Mouse (Mus musculus) bone marrow, adult 2 months (tissue): Measurements from ENCODE around the gene Ly6f. TPM values are rescaled to one million over a fixed set of nuclear protein-coding genes. Genes with fewer than 3 reads are reported as not detected.
"Not testable (repeated sequence)": the region's sequence is repeated elsewhere in the genome, so short reads cannot be mapped to it uniquely, and the experiment has no call there.

Experiments used
- H3K27ac ChIP-seq: fragments of 200-500 bp; 2 replicates; pipeline ENCODE4 v1.5.1; 2012; ENCODE audit warnings: low read depth, mild to moderate bottlenecking, control low read depth, inconsistent platforms, low read length; ENCODE audit not compliant: control insufficient read depth, poor library complexity, insufficient read depth
- H3K4me1 ChIP-seq: fragments of 200-500 bp; 2 replicates; pipeline ENCODE4 v1.6.1; 2011; ENCODE audit warnings: low read length; ENCODE audit not compliant: control insufficient read depth, insufficient read depth
- H3K4me3 ChIP-seq: fragments of 200-500 bp; replicated peaks from 2 replicates; pipeline ENCODE3; 2011; ENCODE audit warnings: mild to moderate bottlenecking, low read depth, low read length, control low read depth; ENCODE audit not compliant: control insufficient read depth
- CTCF ChIP-seq: fragments of 200-500 bp; IDR thresholded peaks from 2 replicates; pipeline ENCODE4 v1.5.1; 2011; ENCODE audit warnings: low read length, control low read depth; ENCODE audit not compliant: control insufficient read depth, insufficient read depth
- POLR2A ChIP-seq: fragments of 200-500 bp; IDR thresholded peaks from 2 replicates; pipeline ENCODE4 v1.6.1; 2011; ENCODE audit warnings: low read depth, mild to moderate bottlenecking, control low read depth, low read length, borderline replicate concordance; ENCODE audit not compliant: control insufficient read depth
- whole genome bisulfite sequencing: fragments of 180-500 bp; shearing (Covaris S2); methylation state at CpG from one replicate; pipeline ENCODE4 v1.1.7; 2018; 5-methylcytosine and 5-hydroxymethylcytosine counted together
- polyA plus RNA-seq: library from polyadenylated mRNA; stranded (reverse); fragments of >200 nt; gene quantifications from 2 replicates; pipeline ENCODE4 v1.2.4, GENCODE M21; 2011; ENCODE audit warnings: low replicate concordance; ENCODE audit not compliant: missing spikeins, insufficient read depth, insufficient read length

Gene Ly6f
- polyA plus RNA-seq, 1 experiment: 4.2 TPM

- H3K4me3 ChIP-seq: no peak overlapping the region
- no peak for TF ChIP-seq POLR2A
- no peak for TF ChIP-seq CTCF
- H3K27ac ChIP-seq: no peak overlapping the region
- no peaks in the 10 kb centered on the region for H3K4me1 ChIP-seq
- 65% methylated on average over 5 of the region's 5 CpGs for WGBS
These were observed 952 bp downstream of the Ly6f start for GRCm38 (mm10) chr15:75268916-75269829.

GRCm38 (mm10) chr15:75270169-75270568 is 1.9 kb downstream of the Ly6f start:
- Histone ChIP-seq H3K4me1 (no peaks in the 10 kb centered on the region), H3K27ac (no peak overlapping the region), H3K4me3 (no peak overlapping the region)
- TF ChIP-seq POLR2A (no peak), CTCF (no peak)

DNA sequence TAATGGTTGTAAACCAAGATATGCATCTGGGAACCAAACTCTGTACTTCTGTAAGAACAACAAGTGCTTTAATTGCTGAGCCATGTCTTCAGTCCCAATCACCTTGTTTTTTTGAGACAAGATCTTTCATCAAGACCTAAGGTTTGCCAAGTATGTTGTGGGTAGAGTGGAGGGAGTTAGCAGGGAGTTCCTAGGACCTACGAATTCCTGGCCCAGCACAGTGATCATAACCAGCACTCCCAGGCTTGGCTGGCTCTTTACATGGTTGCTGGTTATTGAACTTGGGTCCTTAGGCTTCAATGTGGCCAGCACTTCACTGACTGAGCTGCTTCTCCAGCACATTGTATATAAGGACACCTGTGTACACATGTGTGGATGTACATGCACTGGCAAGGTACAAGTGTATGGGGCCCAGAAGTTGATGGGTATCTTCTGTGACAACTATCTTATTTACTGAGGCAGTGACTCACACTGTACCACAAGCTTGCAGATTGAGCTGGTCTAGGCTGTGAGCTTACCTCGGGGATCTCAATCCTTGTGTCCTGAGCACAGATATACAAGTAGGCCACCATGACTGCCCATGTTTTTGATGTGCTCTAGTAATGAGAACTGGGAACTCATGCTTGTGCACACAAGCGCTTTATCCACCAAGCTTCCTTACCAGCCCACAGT is 2.6 kb downstream of the Ly6f start:
- H3K4me1 ChIP-seq: no peaks in the 10 kb centered on the region
- H3K4me3 ChIP-seq: no peak overlapping the region
- WGBS: 75% methylated on average over 3 of the region's 3 CpGs
- no peak overlapping the region for H3K27ac ChIP-seq
- TF ChIP-seq POLR2A (no peak), CTCF (no peak)

DNA sequence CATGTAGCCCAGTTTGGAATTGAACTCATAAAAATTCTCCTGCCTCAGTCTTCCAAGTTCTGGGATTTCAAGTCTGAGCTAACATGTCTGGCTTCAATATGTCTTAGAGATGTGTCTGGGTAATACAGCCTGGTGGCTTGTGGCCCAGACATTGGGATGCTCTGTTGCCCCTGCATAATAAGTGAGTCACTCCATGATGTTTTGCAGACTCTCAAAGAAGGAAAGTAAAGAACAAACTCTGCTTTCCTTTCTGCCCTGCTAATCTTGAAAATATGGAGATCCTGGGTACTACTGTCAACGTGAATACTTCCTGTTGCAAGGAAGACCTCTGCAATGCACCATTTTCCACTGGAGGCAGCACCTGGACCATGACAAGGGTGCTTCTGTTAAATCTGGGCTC is 3.2 kb downstream of the Ly6f start:
- WGBS: 42% methylated on average over 1 of the region's 1 CpGs
- no peak overlapping the region for H3K27ac ChIP-seq
- TF ChIP-seq CTCF (no peak), POLR2A (no peak)
- H3K4me1 ChIP-seq: no peaks in the 10 kb centered on the region
- H3K4me3 ChIP-seq: no peak overlapping the region

GRCm38 (mm10) chr15:75271891-75272290 is 3.7 kb downstream of the Ly6f start:
- H3K27ac ChIP-seq: no peak overlapping the region
- H3K4me3 ChIP-seq: no peak overlapping the region
- H3K4me1 ChIP-seq: no peaks in the 10 kb centered on the region
- whole genome bisulfite sequencing: 63% methylated on average over 3 of the region's 3 CpGs
- TF ChIP-seq CTCF (no peak), POLR2A (no peak)

DNA sequence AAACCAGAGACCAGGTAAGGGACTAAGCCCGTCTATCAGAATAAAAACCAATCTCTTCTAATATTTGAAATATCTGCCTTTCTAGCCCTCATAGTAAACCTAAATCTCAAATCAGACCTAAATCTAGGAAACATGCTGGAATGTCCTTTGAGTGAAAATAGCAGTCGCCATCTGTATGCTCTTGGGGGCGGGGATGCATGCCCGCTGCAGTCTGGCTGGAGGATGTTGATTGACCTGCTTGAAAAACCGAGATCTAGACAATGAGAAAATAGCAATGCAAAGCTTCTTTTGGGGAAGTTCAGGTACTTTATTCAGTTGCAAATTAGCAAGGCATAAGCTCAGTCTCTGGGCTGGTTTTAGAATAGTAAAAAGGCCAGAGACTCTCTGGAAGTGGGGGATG is 13.8 kb downstream of the Ly6f start:
- not testable (repeated sequence) for H3K4me3 ChIP-seq, H3K27ac ChIP-seq, H3K4me1 ChIP-seq
- WGBS: 74% methylated on average over 5 of the region's 5 CpGs

DNA sequence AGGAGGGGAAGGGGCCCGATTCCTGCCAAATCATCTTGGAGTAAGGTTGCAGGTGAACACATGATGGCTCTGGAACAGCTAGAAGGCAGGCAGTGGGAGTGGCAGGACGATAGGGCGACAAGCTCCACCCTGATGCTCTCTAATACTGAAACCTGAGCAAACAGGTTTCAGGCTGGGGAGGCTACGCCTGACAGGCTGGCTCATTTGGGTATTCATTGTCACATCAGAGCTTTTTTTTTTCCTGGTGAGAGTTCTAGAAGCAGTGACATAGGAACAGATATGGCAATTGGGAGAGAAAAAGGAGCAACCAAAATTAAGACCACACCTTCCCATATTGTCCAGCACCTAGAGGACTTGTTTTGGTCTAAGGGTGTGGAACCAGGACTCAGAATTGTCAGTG is 18.3 kb downstream of the Ly6f start:
- WGBS: 88% methylated on average over 4 of the region's 4 CpGs
- not testable (repeated sequence) for H3K27ac ChIP-seq, H3K4me1 ChIP-seq, H3K4me3 ChIP-seq

DNA sequence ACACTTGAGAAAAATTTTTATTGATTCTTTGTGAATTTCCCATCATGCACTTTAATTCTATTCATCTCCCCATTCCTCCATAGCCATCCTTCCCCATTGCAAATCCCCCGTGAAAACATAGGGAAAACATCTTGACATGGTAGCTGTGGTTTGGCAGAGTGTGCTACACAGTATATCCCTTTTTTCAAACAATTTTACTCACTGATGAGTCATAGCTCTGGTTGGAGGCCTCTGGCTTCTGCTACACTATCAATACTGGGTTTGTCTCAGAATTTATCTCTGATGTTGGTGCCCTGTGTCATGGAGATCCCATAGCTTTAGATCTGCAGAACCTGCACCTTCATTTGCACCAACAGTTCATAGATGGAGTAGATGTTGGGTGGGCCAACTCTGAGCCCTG is 24.2 kb downstream of the Ly6f start:
- Histone ChIP-seq H3K4me3 (no peak overlapping the region), H3K27ac (no peak overlapping the region), H3K4me1 (no peaks in the 10 kb centered on the region)
- TF ChIP-seq POLR2A (no peak), CTCF (no peak)
- WGBS: 74% methylated on average over 1 of the region's 1 CpGs

GRCm38 (mm10) chr15:75293873-75294385 is 25.7 kb downstream of the Ly6f start:
- no peaks in the 10 kb centered on the region for H3K4me1 ChIP-seq
- WGBS: 77% methylated on average over 7 of the region's 7 CpGs
- TF ChIP-seq POLR2A: no peak
- TF ChIP-seq CTCF: no peak
- H3K4me3 ChIP-seq: no peak overlapping the region
- no peak overlapping the region for H3K27ac ChIP-seq
